Mouse (Mus musculus) bone marrow macrophage, adult 2 months (primary cell): ENCODE results near the gene Tas2r134.

Experiments used
- CTCF ChIP-seq: IDR thresholded peaks from 2 replicates; pipeline ENCODE4 v1.5.1; 2012; ENCODE audit warnings: low read depth, mild to moderate bottlenecking, low read length, moderate library complexity
- POLR2A ChIP-seq: IDR thresholded peaks from 2 replicates; pipeline ENCODE4 v1.6.1; 2012; ENCODE audit warnings: mild to moderate bottlenecking, low read depth, low read length, borderline replicate concordance

DNA sequence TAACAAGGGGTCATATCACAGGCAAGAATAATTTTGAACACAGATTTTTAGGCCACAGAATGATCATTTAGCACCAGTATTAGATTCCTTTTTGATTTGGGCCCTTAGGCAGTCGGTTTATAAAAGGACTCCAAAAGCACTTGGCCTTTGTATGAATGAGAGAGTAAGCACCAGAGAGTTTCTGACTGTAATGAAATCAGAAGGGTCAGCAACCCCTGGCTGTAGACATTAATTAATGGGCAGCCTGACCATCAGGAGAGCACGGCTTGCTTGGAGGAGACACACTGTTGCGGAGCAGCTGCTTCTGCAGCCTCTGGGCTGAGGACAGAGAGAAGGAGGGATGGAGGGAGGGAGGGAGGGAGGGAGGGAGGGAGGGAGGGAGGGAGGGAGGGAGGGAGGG is 30.4 kb downstream of the Tas2r134 start:
- no peak for TF ChIP-seq POLR2A
- TF ChIP-seq CTCF: no peak
